Mouse (Mus musculus) heart, adult 9 months (tissue): Measurements from ENCODE around the gene Tle1.

Source experiments
- DNase-seq, 2 experiments: peaks; one replicate each; pipeline ENCODE4 v3.0.0; 2022; ENCODE audit warnings: low spot score in 2 of 2

The Tle1 gene

DNA sequence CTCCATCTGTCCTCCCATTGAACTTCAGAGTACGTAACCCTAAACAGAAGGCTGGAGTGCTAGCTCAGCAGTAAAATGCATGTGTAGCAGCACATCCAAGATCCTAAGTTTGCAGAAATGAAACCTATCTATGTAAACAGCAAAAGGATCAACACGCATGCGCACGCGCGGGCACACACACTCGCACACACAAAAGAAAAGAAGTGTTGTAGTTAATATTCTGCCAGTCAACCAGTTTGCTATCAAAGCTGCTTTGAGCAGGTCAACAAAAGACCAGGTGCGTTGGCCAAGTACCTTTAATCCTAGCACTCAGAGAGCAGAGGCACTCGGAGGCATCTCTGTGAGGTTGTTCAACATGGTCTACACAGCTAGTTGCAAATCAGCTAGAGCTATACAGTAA lies 35.0 kb downstream of the Tle1 start:
- DNase-seq, result no peak

DNA sequence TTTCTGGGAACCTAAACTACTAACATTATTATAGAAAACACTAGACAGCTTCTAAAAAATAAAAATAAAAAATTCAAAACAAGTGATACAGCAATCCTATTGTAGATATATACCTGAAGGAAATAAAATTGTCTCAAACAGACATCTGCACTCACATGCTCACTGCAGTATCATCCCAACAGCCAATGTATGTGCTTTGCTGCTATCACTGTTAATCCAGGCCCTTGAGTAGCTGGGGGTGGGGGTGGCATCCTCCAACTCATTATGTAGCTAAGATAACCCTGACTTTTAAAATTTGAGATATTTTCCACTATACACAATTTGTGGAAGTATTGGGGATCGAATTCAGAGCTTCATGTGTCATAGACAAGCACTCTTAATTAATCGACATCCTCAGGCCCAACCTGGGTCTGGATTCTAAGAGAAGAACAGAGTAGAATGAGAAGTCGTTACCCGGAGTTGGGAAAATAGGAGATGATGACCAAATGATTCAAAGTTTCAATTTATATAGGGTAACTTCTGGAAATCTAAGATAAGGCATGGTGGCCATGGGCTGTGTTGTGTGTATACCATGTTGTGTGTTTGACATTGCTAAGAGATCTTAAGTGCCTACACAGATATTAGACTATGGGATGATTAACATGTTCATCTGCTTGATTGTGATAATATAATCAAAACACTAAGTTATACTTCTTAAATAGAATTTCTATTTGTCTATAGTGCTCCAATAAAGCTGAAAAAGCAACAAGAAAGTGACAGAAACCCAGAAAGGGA lies 38.1 kb downstream of the Tle1 start:
- DNase-seq, result no peak

DNA sequence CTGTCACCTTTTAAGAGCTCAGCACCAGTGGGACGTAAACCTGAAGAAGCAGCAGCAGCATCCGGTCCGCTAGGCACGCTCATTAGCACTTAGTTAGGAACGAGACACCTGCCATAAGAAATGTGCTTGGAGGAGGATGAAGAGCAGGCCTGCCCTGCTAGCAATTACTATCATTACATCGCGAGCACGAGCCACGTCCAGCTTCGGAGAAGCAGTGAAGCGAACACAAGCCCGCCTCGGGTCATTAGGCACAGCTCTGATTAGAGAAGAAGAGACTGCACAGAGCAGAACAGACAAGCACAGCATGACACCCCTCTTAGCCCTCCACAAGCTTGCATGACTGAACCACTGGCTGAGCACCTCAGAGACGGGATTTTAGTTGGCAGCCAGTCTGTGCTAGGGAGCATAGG lies 40.6 kb downstream of the Tle1 start:
- no peak for DNase-seq

DNA sequence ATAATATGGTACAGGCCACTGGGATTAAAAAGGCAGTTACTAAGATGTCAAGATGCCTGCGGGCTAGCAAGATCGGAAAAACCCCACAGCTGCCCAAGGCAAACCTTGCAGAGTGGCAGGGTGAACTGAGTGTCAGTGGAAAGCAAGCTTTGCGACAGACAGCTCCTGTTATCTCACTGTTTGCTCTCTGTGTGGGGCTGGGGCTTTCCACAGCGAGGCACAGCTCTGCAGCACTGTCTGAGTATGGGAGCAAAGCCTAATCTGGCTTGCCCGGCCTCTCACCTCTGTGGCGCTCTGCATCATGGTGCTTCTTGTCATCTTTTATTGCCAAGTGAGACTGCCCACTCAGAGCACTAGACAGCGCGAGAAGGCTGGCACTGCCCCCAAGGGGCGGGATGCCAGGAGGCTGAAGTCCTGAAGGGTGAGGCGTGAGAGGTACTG lies 42.8 kb downstream of the Tle1 start:
- no peak for DNase-seq

DNA sequence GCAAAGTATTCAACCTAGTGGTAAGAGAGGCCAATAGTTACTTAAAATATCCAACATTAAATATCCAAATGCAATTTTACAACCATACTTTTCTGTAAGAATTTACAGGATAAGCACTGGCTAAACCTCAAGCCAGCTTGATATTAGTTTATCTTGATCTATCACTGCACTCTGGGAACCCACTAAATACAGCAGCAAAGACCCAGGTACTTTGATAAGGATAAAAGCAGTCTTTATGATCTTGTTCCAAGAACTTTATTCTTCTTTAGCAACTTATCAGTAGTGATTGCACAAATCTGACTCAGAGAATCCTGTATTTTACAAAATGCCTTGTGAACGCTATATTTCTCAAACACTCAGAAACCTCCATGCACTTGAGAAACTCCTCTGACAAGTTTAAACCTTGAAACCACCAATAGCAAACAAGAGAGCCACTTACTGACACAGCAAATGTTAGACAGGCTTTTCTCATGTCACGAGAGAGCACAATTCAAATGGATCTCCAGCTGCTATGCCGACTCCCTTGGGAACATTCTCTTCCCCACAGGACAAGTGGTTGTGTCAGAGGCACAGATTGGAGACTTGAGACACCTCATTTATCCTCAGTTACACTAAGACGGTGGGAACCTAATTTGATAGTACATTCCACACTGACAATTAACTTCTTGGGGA lies 50.1 kb downstream of the Tle1 start:
- DNase-seq, result no peak

DNA sequence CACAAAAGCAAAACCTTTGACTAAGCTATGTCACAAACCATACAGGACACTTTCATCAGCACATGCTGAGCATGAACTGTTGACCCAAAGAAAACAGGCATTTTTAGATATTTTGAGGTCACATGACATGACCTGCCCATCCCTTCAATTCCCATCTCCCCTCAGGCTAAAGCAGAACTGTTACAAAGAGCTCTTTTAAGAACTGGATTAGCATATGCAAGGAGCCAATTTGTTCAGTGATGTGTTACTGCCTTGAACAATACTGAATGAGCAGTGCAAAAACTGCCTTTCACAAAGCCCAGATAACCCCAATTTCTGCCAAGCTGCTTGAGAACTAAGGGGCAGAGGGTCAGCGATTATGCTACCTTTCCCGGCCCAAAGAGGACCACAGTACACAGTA lies 54.7 kb downstream of the Tle1 start:
- DNase-seq, result no peak

DNA sequence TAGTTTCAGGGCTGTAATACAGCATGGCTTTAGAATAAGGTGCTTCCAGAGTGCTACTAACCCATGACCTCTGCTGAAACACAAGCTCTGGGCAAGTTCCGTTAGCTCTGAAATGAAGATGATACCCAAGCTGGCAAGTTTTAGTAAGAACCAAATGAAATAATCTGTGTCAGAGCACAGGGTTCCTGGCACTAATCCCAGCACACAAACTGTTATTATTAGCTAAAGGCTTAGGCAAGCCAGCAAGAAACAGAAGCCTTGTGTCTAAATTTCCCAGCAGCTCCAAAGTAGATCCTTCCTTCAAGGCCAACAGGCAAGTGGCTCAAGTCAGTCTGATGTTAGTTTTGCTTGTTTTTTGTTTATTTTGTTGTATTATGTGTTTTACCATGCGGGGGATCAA lies 56.2 kb downstream of the Tle1 start:
- no peak for DNase-seq

DNA sequence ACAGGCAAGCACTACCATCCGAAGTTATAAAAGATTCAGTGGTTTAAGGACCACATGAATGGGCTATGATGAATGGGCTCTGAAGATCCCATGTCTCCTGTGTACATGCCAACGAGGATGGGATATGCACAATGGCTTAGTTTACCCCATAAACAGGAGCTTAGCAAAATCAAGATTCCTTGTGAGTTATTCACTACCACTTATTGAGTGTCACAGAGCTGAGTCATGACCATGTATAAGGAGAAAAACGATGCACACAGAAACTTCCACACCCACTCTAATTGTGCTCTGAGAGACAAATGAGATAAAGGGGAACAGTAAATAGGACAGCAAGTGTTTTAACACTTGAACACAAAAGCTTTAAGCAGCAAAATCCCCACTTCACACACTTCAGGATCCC lies 60.0 kb downstream of the Tle1 start:
- no peak for DNase-seq

DNA sequence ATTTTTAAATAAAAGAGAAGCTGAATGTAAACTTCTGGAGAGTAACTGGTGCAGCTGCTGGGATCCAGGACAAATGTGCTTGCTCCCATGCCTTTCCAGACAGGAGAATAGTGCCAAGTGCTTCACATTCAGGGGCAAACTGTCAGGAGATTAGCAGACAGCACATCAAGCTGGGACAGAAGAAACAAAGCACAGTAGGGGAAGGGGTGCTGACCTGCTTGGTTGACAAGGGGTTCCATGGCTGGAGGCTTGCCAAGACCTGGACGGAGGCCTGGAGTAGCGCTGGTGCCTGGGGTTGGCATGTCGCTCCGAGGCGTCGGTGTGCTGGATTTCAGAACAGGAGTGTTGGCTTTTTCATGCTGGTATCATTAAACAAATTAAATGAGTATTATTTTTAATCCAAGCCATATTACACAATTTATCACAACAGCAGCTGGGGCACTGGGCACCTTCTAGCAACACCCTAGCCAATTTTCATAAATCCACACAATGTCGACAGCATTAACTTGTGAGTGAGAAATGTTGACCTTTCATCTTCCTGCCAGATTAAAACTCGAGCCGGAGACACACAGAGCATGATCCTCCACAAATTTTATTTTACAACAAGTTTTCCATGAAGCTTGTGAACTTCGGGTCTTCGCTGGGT lies 61.1 kb downstream of the Tle1 start:
- no peak for DNase-seq

DNA sequence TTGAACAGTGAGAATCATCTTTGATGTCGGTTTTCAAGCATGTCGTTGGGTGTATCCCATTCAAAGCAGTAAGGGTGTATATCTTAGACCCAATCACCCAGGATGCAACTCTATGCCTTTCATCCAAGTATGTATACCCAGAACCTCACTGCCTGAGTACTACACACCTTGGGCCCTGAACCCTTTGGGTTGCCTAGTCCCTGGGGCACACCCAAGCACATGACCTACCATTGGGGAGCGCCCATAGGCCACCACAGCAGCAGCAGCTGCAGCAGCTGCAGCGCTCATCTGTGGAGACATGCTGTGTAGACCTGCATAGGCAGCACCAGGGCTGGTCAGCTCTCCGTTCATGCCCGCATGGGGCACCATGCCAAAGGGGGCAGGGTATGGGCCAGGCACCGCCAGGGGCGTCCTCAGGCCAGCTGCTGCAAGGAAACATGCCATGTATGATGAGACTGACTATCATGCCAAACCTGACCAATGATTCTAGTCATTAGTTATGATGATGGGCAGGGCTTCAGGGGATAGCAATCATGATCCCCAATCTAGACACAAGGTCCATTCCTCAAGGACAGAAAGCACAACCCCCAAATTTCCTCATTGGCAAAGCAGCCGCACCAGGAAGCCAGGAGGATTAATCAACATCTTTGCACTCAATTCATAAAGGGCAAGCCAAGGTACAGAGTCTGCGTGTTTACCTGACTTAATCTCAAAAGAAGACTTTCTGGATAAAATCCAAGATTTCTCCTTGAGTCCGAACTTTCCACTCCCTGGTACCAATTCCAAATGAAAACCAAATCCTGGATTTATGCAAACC lies 62.2 kb downstream of the Tle1 start:
- DNase-seq, result no peak

DNA sequence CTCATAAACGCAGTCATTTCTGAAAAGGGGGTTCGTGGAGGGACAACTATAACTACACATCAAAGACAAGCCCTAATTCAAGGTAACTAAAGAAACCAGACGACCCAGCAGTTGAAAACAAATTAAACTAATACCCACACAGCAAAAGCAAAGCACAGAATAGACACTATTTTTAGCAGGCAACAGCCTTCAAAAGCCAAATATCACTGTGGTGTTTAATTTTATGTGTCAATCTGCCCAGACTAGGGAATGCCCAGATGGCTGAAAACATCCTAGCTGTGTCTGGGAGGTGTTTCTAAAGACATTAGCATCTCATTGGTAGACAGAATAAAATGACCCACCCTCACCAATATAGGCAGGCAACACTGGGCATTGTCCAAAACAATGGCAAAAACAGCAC lies 68.1 kb downstream of the Tle1 start:
- DNase-seq, result no peak

DNA sequence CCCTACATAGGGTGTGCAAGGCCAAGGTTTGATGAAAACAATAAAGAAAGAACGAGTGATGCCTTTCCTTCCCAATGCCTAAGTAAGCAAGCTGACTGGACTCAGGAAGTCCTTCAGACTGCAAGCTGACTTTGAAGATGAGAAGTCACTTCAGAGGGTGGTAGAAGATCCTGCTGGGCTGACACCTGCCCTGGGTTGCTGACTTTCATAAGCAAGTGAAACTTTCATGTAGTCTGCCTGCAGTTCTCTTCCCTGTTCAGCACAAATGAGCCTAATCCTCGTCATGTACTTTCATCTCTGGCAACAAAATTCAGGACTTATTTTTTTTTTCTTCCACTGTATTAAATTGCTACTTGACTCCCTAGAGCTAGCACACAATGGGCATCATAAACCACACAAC lies 73.1 kb downstream of the Tle1 start:
- no peak for DNase-seq

DNA sequence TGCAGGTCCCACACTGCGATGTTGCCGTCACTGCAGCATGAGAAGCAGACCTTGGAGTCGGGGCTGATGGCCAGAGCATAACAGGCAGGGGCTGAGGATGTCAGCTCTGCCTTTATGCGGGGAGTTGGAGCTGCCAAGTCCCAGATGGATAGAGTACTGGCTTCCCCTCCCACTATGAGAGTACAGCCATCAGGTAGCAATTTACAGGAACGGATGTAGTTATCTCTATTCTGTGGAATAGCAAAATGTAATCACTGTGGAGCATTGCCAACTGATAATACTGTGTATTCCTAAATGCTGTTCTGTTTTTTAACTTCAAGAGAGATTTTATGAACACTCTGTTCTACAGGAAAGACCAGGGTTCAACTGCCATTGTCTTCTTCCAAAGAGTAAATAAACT lies 75.9 kb downstream of the Tle1 start:
- DNase-seq, result no peak

DNA sequence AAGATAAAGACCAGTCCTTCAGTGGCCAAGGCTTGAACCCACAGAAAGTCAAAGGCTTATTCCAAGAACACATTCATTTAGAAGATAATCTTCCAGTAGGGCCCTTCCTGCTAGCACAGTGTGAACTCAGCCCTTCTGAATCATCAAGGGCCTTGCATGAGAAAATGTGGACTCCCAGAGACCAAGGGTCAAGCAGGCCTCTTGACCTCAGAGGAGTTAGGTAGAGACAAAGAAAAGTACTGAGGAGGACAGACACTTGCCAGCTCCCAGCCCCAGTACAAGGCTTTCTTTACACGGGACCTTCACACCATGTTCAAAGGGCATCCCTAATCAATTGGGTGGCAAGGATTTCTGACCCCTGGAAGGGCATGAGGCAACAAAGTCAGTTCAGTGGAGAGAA lies 77.9 kb downstream of the Tle1 start:
- DNase-seq, result no peak

DNA sequence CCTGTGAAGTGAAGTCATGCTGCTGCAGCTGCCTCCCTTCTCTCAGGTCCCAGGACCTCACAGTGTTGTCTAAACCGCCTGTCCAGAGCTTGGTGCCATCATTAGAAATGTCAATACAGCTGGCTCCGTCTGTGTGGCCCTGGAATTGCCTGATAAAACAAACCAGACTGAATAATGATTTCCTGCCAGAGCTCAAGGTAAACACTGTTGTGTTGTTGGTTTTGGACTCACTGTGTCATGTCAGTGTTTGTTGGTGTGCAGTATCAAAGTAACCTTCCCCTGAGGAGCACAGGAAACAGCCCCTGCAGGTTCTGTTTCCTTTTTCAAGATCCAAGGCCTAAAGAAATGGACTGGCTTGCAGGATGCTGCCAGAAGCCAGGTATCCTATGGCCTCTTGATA lies 78.4 kb downstream of the Tle1 start:
- DNase-seq, result peak; percentile 5 to 12

DNA sequence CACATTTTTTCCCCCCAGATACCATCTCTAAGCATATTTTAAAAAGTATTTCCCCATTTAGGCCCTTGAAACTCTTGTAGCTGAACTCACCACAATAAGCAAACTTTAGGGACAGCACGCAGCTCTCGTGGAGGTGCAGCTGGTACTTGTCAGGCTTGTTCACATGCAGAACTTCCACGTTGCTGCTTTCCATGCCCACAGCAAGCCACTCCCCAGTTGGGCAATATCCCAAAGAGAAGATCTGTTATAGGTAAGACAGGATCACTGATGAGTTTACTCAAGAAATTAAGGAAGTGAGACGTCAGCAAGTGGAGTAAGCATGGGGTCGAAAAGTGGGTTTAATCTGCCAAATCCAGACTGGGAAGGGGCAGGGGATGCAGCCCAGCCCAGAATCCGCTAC lies 80.7 kb downstream of the Tle1 start:
- DNase-seq, result no peak

DNA sequence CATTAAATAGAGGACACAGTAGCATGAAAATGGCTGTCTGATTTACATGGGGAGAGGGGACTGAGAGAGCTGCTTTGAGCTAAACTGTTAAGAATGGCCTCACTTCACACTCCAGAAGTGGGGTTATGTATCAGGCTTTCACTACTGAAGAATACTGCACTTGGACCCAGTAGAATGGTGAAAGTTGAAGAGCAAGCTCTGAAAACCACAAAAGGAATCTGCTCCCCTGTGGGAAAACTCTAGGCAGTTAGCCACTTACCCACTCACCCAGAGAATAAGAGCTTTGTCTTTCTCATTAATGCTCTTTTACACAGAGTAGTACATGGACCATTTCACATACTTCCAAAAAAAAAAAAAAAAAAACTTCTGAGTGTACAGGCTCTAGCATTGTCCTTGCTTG lies 95.0 kb downstream of the Tle1 start:
- no peak for DNase-seq

DNA sequence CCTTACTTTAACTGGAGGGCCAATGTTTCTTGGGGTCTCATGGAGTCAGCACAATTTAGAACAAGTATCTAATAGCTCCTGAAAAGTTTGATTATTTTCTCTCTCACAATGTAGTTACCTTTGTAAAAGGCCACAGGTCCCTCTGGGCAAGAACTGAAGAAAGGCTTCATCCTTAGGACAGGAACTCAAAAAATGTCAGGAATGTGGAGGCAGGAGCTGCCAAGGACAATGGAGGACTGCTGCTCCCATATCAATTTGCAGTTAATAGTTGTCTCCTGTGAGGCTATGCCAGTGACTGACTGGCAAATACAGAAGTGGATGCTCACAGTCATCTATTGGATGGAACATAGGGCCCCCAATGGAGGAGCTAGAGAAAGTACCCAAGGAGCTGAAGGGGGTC lies 96.5 kb downstream of the Tle1 start:
- DNase-seq, result no peak

DNA sequence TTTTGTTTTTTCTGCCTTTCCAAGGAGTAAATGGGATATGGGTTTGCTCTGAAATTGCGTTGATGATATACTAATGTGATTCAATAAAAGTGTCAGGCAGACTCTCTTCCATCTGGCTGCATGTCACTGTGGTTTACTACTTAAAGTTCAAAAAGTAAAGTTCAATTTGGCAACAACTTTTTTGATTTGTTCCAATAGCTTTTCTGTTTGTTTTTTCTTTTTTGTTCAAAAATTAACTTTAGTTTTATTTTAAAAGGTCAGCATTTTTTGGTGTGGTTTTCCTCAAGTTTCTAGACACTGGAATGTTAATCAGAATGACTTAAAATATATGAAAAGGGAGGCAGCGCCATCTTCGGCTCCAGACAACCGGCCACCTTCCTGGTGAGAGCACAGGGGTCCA lies 112.9 kb downstream of the Tle1 start:
- DNase-seq, result no peak

DNA sequence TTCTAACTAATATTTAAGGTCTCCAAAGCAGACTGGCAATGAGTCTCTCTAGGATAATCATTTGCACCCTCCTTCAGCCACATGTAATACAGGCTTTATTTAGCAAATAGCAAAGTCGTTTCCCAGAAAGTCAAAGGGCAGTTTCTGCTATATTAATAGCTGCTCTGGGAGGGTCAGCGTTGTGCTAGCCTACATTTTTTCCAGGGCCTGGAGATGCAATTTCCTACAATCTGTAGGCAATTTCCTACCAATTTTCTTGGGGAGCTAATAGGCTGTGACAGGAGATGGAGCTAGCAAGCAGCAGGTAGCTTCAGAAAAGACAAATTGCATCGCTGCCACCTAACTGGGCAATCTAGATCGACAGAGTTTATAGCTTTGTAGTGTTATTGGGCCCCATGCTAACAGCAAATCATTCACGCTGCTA lies 131.6 kb downstream of the Tle1 start:
- DNase-seq, result peak in 1 of 2 experiments; percentile 13

DNA sequence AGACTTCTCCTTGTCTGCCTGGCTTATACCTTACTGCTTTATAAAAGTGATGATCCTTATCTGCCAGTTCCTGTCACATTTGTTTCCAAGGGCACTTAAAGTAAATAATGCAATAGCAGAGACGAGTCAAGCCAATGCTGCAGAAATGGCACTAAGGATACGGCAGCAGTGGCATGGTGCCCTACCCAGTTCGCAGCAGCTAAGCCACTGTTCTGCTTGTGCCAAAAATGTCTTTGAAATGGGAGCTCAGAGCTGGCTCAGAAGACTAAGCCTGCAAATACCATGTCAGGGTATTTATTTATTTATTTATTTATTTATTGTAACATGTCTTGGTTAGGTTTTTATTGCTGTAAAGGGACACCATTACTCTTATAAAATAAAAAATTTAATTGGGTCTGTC lies 132.8 kb downstream of the Tle1 start:
- no peak for DNase-seq
